Mouse (Mus musculus) testis, adult 2 months (tissue): ENCODE results near the gene Chchd3.

Experiments used
- CTCF ChIP-seq: fragments of 200-500 bp; IDR thresholded peaks from 2 replicates; pipeline ENCODE4 v1.5.1; 2012; ENCODE audit warnings: low read depth, mild to moderate bottlenecking, inconsistent platforms, low read length, moderate library complexity; ENCODE audit not compliant: control insufficient read depth, insufficient read depth, insufficient replicate concordance
- POLR2A ChIP-seq: fragments of 200-500 bp; IDR thresholded peaks from 2 replicates; pipeline ENCODE4 v1.6.1; 2012; ENCODE audit warnings: low read depth, mild to moderate bottlenecking, inconsistent platforms, low read length, moderate library complexity; ENCODE audit not compliant: control insufficient read depth

- TF ChIP-seq POLR2A, result no peak
- no peak for TF ChIP-seq CTCF
Measured at GRCm38 (mm10) chr6:33054946-33055345, 5.1 kb downstream of the Chchd3 start.
